Mouse (Mus musculus) fibroblast of lung, adult 2 months (primary cell): Measurements from ENCODE around the gene Cx3cr1.

ENCODE experiments used
- DNase-seq: peaks from one replicate; pipeline ENCODE4 v3.0.0-alpha.2; 2011; ENCODE audit warnings: low read depth

Cx3cr1 gene

DNA sequence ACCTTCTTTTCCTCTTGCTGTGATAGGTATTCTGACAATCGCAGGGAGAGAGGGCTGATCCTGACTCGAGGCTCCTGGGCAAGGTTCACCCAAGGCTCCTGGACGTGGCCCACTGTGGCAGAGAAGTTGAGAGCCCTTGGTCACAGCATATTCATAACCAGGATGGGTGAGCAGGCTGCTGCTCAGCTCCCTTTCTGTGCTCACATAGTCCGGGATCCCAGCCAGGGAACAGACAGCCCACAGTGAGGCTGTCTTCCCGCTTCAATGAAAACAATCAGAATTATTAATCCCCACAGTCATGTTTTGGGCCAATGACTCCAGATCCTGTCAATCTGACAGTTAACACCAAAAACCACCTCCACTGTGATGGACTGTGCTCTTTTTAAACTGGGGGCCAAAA lies 12.3 kb upstream of the Cx3cr1 start:
- DNase-seq = no peak

DNA sequence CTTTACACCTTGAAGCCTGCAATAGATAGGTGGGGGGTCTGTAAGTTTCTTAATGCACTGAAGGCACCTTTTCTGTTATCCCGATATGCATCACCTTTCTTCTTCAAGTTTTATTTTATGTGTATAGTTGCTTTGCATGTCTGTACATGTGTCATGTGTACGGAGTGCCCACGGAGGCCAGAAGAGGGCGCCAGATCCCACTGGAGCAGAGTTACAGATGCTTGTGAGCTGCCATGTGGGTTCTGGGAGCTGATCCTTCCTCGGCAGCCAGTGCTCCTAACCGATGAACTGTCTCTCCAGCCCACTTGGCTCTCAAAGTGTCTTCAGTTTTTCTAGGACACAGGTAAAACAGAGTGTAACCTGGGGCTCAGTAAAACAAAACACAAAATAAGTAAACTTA lies 11.6 kb upstream of the Cx3cr1 start:
- no peak for DNase-seq

DNA sequence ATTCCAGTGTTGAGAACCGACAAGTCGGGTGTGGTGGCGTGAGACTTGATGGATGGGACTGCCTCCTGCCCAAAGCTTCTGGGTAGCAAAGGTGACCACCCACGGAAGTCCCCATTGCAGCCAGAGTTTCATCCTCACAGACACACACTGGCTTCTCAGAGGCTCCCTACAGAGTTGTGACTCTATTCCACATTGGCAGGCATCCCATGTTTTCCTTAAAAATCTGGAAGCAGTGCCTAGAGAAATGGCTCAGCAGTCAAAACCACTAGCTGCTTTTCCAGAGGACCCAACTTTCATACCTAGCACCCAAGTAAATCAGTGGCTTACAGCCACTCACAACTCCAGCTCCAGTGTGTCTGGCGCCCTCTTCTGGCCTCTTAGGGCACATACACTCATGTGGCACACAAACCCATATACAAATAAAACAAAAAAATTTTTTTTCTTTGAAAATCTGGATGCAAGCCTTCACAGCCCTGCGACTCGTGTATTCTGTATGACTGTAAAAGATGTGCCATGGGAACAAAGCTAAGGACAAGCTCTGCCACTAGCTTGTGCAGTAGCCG lies 10.9 kb upstream of the Cx3cr1 start:
- no peak for DNase-seq

DNA sequence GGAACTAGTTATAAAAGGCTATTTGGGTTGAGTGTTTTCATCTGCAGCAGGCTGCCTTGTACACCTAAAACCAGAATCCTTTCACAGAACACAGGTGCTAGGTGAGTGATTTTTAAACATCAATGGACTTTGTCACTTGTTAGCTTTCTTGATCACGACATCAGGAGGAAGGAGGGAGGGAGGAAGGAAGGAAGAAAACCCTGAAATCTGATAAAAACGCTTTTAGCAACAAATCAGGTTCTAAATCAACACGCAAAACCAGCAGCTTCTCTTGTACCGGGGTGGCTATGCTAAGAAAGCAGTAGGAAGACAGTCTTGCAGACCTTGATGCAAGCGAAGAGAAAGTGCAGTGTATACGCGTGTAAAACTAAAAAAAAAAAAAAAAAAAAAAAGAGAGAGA lies 10.2 kb upstream of the Cx3cr1 start:
- DNase-seq = no peak

DNA sequence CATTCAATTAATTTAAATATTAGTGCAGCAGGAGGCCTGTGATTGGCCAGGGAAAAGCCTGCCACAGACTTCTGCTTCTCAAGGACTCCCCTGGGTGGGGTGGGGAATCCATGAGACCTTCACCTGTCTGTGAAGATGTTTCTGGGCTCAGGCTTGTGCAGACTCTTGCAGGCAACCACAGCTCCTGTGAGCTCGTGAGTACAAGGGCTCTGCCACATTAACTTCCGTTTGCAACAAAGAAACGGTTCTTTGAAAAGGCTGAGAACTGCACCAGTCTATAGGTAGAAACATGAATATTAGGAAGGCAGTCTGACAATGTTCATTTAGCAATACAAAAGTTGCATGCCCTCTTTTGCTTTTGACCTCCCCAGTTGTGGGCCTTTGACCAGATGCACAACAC lies 8.6 kb upstream of the Cx3cr1 start:
- no peak for DNase-seq

DNA sequence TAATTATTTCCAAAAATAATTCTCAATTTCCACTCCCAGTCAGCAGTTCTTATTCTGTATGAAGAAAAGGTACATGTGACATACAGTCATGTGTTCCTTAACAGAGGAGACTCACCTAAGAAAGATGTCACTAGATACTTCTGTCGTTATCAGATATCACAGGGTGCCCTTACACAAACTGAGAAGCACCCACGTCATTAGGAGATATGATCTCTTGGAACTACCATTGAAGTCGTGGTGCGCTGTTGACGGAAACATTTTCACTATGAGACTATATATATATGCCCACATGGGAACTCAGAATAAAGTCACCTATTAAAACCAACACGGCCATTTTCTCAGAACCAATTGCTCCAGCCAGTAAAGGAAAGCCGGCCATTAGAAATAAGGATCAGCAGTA lies 4.8 kb upstream of the Cx3cr1 start:
- no peak for DNase-seq

DNA sequence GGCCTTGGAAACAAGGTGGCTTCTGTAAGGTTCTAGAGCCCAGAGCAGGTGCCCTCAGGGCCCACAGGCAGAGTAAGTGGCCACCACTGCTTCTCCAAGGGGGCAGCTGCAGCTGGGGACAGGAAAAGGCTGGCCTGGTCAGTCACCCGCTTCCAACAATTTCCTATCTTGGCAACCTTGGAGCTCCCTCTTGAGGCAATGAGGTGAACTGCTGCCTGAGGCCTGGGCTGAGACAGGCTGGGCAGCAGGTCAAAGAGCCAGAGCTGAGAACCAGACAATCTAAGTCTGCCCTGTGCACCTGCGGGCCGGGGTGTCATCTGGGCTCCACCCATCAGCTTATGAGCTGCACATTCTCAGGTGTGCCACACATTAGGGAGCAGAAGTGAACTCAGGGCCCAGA lies 3.5 kb upstream of the Cx3cr1 start:
- DNase-seq = peak; percentile 49

DNA sequence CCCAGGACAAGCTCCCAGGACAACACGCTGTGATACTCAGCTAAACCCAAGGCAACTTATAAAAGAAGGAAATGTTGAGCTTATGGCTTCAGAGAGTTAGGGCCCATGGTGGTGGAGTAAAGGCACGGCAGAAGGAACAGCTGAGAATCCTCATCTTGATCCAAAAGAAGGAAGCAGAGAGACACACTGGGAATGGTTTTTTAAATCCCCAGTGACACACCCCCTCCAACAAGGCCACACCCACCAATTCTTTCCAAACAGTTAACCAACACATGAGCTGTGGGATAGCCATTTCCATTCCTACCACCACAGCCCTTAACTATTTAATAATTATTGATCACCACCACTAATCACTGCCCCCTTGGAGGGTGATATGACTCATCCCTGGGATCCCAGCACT lies 1.6 kb upstream of the Cx3cr1 start:
- no peak for DNase-seq

DNA sequence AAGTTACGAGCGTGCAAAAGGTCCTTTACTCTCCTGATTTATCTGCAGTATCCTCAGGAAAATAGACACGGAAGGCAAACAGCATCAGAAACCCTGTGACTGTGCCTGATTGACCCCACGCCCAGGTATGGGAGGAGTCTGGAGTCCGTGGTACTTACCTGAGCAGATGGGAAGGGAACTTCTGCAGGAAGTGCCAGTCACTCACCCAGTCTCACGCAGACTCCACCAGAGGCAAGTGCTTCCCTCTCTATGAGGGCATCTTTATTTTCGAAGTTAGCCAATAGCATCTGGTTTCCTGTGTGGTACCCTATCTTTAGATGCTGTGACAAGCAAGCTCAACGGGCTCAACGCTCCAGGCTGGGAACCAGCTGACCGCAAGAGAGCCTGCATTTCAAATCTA lies 1.6 kb downstream of the Cx3cr1 start:
- no peak for DNase-seq

DNA sequence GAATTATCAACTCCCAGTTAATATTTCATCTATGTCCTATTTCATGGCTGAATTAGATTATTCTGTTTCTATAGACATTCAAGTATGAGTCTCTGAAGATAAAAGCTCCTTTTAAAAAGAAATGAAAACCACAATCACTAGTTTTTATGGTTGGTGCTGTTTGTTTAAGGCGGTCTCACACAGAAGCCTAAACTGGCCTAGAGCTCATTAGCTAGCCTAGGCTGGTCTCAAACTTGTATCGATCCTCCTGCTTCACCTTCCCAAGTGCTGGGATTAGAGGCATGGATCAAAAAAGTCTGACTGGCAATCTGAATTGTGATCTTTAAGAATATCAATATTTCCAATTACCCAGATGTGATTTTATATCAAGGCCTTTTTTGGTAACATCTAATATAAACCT lies 2.1 kb downstream of the Cx3cr1 start:
- DNase-seq = no peak

DNA sequence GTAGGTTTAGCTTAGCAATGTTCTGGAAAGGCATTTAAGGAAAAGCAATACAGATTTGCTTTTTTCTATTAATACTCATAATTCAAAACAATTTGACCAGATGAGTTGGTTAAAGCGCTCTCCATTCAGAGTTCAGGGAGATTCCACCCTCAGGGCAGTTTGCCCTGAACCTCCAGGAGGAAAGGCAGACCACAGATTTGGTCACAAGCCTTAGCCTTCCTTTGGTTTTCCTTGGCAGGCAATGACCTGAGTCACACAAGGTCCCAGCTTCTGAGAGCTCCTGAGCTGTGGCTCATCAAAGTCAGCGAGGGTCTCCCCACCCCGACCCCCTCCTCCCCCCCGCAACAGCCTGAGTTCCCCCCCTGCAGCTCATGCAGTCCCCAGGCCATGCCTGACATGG lies 5.4 kb downstream of the Cx3cr1 start:
- DNase-seq = peak; percentile 74

DNA sequence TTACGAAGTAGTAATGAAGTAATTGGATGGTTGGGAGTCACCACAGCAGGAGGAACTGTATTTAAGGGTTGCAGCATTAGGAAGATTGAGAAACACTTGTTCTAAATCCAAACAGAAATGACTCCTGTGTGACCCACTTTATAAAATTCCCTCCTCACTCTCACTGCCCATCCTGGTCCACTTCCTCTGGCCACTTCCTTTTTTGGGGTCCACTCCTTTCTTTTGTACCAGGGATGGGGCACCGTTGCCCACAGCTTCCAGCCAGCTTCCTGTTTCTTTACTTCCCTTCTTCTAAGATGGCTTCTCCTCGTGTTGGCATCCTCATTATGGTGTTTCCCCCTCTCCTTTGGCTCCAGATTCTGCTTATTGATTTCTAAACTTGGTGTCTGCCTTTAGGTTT lies 10.9 kb downstream of the Cx3cr1 start:
- DNase-seq = no peak

DNA sequence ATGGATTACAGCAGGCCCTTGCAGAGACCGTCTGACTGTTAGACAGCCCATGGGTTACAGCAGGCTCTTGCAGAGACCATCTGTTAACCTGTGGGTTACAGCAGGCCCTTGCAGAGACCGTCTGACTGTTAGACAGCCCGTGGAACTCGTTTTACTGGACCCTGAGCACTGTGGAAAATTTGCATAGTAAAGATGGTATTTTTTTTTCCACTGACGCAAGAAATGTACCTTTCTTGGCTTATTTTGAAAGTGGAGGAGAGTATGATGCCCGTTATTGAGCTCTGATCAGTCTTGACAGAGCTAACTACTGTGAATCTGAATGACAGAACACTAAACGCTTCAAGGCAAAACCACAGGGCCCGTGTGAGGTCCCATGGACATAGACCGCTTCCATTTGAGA lies 13.5 kb downstream of the Cx3cr1 start:
- DNase-seq = no peak

DNA sequence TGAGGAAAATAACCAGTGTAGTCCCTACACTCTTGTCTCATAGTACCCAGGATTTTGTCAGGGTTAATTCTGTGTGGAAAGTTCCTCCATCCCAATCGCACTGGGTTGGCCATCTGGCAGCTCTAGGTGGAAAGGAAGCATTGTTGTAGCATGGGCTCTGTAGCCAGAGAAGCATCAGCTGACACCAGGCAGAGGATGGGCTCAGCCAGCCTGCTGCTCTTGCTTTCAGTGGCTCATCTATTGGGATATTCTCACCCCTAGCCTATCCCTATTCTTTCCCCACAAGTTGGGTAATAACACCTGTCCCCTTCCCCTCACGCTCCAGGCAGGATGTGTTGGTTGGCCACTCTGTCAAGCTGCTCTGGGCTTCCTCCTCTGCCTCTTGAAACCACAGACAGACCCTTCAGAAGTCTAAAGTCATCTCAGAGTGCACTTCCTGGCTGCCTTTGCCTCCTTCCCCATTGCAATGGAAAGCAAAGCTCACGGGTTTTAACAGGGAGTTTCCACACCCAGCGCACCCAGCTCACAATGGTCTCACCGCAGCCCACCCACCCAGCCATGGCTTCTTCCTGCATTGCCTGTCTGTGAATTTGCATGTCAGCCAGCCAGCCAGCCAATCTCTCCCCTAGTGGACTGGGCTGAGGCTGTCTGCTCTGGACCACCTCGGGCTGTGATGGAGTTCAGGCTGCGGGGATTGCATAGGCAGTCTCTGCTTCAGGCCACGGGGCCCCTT lies 15.0 kb downstream of the Cx3cr1 start:
- DNase-seq = no peak

DNA sequence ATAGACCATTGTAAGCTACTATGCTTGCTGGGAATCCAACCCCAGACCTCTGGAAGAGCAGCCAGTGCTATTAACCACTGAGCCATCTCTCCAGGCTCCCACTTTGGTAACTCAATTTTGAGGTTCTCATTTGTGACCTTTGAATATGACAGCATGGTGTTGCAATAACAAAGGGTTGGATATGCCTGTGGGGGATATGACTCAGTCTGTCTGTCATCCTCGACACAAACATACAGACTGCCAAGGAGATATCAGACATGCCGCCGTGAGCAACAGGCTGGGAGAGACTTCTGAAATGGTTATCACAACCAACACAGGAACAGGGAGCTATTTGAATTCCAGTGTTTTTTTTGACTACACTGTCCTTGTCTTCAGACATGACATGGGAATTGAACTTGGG lies 20.3 kb downstream of the Cx3cr1 start:
- DNase-seq = peak; percentile 67

DNA sequence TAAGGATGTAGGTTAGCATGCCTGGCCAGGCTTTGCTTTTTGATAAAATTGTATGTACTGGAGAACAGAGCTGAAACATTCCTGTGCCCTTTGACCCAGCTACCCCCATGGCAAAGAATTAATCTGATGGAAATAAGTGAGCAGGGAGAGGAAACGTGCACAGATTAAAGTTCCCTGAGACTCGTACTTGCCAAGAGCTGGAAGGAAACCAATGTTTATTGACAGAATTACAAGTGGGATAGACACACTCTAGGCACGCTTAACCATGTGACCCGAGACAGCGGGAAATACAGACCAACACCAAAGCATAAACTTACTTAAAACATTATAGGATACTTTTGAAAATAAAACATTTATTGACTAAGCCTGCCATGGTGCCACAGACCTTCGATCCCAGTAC lies 21.2 kb downstream of the Cx3cr1 start:
- no peak for DNase-seq

DNA sequence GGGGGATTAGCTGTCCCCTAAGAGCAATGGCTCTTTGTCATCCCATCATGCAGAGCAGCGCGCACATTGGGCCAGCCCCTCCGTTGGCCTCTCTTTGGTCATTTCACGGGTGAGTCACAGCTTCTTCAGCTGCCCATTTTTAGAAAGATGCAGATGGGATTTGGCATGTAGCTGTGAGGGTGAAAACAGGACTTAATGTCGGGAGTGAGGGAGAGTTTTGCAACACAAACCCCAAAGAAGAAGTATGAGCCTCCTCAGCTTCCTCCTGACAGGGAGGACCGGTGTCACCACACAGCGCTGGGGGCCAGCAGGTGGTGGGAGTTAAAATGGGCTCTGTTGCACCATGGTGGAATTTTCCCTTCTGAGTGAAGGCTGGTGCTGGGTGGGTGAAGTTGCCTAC lies 26.6 kb downstream of the Cx3cr1 start:
- peak; percentile 29 for DNase-seq

DNA sequence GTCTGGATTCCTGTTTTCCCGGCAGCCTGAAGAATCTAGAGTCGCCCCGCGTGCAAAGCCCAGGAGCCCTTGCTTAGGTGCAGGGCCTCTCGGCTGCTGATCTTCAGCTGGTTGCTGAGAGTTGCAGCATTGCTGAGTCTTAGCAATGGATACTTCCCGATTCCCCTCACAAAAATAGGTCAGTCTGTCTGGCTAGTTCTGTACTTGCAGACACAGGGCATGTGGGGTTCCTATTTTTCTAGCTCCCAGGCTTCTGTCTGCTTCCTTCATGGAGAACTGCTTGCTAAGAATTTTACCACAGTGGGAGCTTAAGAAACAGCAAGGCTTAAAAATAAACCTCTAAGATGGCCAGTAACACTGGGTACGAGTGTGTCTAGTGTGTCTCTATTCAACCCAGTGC lies 32.3 kb downstream of the Cx3cr1 start:
- no peak for DNase-seq

DNA sequence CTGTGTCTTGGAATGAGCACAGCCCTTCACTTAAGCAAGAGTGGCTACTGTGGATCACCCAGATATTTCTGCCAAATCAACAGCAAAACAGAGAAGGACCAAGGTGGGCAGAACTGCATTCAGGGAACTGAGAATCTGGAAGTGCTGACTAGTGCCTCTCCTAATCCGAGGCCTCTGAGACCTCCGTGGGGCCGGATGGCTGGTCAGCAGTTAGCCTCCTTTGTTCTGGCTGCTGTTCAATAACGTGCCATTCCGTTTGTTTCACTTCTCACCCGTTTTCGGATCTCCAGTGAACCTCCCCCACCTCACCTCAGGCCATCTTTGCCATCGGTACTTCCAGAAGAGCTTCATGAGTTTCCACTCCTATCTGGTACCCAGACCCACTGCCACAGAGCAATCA lies 35.3 kb downstream of the Cx3cr1 start:
- DNase-seq = no peak

DNA sequence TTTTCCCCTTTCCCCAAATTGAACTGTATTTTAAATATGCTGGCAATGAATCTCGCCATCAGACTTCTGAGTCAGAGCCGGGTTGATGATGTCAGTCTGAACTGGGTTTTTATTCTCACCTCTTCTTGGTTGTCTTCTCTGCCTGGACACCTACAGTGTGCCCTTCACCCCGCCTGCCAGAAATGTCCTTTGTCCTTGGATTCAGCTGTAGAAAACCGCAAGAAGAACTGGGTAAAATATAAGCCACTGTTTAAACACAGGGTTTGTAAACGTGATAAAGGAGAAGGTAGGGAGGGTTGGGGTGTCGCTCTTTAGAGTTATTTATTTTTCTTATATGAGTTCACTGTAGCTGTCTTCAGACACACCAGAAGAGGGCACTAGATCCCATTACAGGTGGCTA lies 37.0 kb downstream of the Cx3cr1 start:
- no peak for DNase-seq

DNA sequence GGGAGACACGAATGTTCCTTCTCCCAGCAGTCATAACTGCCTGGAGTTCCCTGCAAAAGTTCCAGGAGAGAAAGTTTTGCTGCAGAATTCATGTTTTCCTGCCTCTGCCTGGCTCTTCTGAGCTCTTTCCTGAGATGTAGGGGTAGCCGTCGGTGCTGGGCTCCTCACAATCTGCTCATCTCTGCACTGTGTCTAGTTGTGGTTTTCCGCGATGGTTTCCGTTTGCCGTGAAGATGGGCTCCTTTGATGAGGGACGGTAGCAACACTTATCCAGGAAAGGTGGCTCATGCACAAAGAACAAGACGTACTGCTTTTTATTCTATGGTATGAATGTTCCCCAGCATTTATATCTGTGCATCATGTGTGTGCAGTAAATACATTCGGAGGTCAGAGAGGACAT lies 39.3 kb downstream of the Cx3cr1 start:
- no peak for DNase-seq

DNA sequence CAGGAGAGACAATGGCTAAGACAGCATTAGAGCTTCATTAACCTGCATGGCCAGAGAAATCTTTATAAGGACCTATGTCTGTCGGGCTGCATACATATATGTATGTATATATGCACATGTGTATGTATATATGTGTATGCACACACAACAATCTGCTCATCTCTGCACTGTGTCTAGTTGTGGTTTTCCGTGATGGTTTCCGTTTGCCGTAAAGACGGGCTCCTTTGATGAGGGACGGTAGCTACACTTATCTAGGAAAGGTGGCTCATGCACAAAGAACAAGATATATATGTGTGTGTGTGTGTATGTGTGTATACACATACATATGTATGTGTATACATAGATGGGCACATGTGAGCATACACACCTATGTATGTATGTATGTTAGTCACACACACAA lies 39.8 kb downstream of the Cx3cr1 start:
- DNase-seq = no peak

DNA sequence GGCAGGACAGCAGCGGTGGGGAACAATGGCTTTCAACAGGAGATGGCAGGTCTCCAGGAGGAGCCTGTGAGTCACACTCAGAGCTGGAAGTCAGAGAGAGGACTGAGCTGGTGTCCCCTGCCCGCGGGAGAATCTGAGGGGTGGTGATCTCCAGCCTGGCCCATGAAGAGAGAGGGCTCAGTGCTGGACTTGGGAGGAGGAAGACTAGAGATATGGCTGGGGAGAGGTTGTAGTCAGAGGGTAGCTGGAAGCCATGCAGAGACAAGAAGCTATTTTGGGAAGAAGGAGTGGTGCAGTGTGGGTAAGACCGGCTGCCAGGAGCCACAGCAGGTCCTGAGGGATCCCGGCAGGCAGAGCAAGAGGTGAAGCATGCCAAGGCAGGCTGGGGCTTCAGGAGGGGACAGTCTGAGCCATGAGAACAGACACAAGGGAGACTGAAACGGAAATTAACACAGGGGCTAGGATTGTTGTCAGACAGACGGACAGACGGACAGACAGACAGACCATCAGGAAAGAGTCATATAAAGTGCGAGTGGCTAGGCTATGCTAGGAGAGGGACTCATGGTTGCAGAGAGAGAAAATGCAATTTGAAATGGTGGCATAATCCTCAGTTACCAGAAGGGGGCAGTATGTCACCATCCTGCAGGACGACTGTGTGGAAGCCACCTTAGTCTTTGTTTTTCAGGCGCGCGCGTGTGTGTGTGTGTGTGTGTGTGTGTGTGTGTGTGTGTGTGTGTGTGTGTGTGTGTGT lies 42.1 kb downstream of the Cx3cr1 start:
- peak; percentile 65 for DNase-seq

DNA sequence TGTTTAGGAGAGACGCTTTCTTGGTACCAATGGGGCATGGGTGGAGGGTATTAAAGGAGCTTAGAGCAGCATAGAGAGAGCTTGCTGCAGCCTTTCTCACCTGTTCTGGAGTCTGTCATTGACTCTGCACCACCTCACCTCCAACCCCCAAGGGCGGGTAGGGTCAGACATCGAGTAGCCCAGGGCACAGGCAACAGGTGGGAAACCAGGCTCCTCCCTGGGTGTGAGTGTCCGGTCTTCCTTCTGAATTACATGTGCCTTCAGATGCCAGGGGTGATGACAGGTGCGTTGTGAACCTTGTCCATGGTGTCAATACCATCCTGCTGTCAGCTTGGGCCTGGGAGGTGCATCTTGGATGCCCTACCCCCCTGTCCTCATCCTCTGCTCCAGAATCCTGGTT lies 45.1 kb downstream of the Cx3cr1 start:
- no peak for DNase-seq
